Mouse (Mus musculus) heart, postnatal 0 days (tissue): Measurements from ENCODE around the gene Gm20518. TPM values are rescaled to one million over a fixed set of nuclear protein-coding genes. Genes with fewer than 3 reads are reported as not detected.

Experiments
- ATAC-seq: fragments of 200-750 bp; cut with Nextera tagmentation; 2 replicates; pipeline ENCODE4 v1.8.0; 2017; ENCODE audit warnings: low read depth, moderate number of reproducible peaks, moderate library complexity; ENCODE audit not compliant: insufficient read depth
- DNase-seq: peaks from one replicate; pipeline ENCODE4 v3.0.0-alpha.2; 2016; ENCODE audit warnings: low spot score
- H3K27ac ChIP-seq: fragments of 300-500 bp; sonication (generic); 2 replicates; pipeline ENCODE4 v1.5.1; 2014; ENCODE audit warnings: low read depth, mild to moderate bottlenecking
- H3K27me3 ChIP-seq: fragments of 300-500 bp; sonication (generic); 2 replicates; pipeline ENCODE4 v1.6.1; 2014; ENCODE audit warnings: low read length, mixed read lengths; ENCODE audit not compliant: control insufficient read depth, insufficient read depth
- H3K36me3 ChIP-seq: fragments of 300-500 bp; sonication (generic); replicated peaks from 2 replicates; pipeline ENCODE4 v1.6.1; 2014; ENCODE audit warnings: low read length, mixed read lengths; ENCODE audit not compliant: control insufficient read depth, insufficient read depth
- H3K4me1 ChIP-seq: fragments of 300-500 bp; sonication (generic); 2 replicates; pipeline ENCODE4 v1.6.1; 2014; ENCODE audit warnings: antibody characterized with exemption; ENCODE audit not compliant: control insufficient read depth, insufficient read depth
- H3K4me2 ChIP-seq: fragments of 300-500 bp; sonication (generic); 2 replicates; pipeline ENCODE4 v1.6.1; 2014; ENCODE audit warnings: low read depth, mild to moderate bottlenecking, low read length, moderate library complexity
- H3K4me3 ChIP-seq: fragments of 300-500 bp; sonication (generic); 2 replicates; pipeline ENCODE4 v1.5.1; 2014; ENCODE audit warnings: low read depth, low read length
- H3K9ac ChIP-seq: fragments of 300-500 bp; sonication (generic); replicated peaks from 2 replicates; pipeline ENCODE4 v1.6.1; 2014; ENCODE audit warnings: low read depth, low read length, mixed read lengths
- H3K9me3 ChIP-seq: fragments of 300-500 bp; sonication (generic); replicated peaks from 2 replicates; pipeline ENCODE4 v1.6.1; 2016; ENCODE audit warnings: low read length; ENCODE audit not compliant: control insufficient read depth
- CTCF ChIP-seq: IDR thresholded peaks from 2 replicates; pipeline ENCODE4 v1.5.1; 2016; ENCODE audit warnings: antibody characterized with exemption, control low read depth, low read depth
- EP300 ChIP-seq: IDR thresholded peaks from 2 replicates; pipeline ENCODE4 v1.6.1; 2016; ENCODE audit warnings: antibody characterized with exemption, low read depth
- WGBS: fragments of 180-500 bp; shearing (Covaris S2); extraction: QIAGEN DNeasy Blood & Tissue Kit; methylation state at CpG from one replicate; pipeline ENCODE4 v1.1.7; 2014; 5-methylcytosine and 5-hydroxymethylcytosine counted together
- polyA plus RNA-seq: library from polyadenylated mRNA; unstranded; fragments of >200 nt; fragmentation: Nextera tagmentation; extraction: Ambion mirVana; gene quantifications from 2 replicates; pipeline ENCODE4 v1.2.1, GENCODE M21; 2015
- total RNA-seq: library from RNA; depleted of rRNA; stranded (reverse); fragments of >200 nt; gene quantifications from 2 replicates; pipeline ENCODE4 v1.2.3, GENCODE M21; 2014; ENCODE audit warnings: low replicate concordance

Gm20518 gene
- total and polyA plus RNA-seq, 2 experiments from 2014 or later: 0.05 TPM; not detected in 1

DNA sequence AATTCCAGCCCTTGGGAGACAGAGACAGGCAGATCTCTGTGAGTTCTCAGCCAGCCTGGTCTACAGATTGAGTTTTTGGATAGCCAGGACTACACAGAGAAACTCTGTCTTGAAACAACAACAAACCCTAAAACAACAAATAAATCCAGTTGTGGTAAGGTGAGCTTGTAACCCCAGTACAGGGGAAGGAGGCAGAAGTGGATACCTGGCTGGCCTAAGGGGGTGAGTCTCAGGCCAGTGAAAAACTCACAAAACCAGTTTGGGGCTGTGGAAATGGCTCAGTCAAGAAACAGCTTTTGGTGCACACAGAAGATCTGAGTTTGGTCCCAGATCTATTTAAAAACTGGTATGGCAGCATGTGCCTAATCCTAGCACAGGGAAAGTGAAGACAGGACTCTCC, 9.3 kb downstream of the Gm20518 start:
- H3K4me3 ChIP-seq: no peak overlapping the region
- H3K27ac ChIP-seq: no peak overlapping the region
- DNase-seq (no peak), ATAC-seq (no peak)
- H3K4me1 ChIP-seq: peaks cover 6% of the 10 kb centered on the region; the same call in 1 of the 2 replicates
- no peak overlapping the region for H3K4me2 ChIP-seq
- no peak for TF ChIP-seq CTCF
- TF ChIP-seq EP300: no peak
- no peak overlapping the region for H3K9ac ChIP-seq
- H3K9me3 ChIP-seq: no peaks in the 10 kb centered on the region
- no peaks in the 10 kb centered on the region for H3K27me3 ChIP-seq
- no peaks in the 10 kb centered on the region; the same call in 1 of the 2 replicates for H3K36me3 ChIP-seq

DNA sequence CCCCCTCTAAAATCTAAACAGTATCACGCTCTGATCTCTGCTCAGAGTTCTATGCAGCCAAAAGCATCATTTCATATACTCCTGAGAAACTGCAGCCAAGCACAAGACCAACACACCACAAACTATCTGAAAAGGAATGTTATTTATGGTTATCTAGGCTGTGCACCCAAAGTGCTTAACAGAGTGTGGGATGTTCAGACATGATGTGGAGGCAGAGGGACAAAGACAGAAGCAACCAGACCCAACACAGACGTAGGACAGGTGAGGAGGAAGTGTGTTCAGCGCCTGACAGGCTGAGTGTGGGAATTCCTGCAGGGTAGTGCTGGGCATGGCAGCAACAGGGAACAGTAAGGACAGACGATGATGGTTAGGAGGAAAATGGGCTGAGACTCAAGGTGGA, 11.9 kb downstream of the Gm20518 start:
- ATAC-seq (no peak), DNase-seq (no peak)
- no peak overlapping the region for H3K4me2 ChIP-seq
- TF ChIP-seq EP300: no peak
- TF ChIP-seq CTCF: no peak
- peaks cover 14% of the 10 kb centered on the region; the same call in 1 of the 2 replicates for H3K4me1 ChIP-seq
- H3K27me3 ChIP-seq: no peaks in the 10 kb centered on the region
- H3K9me3 ChIP-seq: no peaks in the 10 kb centered on the region
- no peak overlapping the region for H3K9ac ChIP-seq
- 77% methylated on average over 4 of the region's 4 CpGs for WGBS
- H3K27ac ChIP-seq: no peak overlapping the region
- no peaks in the 10 kb centered on the region; the same call in 1 of the 2 replicates for H3K36me3 ChIP-seq
- H3K4me3 ChIP-seq: no peak overlapping the region

DNA sequence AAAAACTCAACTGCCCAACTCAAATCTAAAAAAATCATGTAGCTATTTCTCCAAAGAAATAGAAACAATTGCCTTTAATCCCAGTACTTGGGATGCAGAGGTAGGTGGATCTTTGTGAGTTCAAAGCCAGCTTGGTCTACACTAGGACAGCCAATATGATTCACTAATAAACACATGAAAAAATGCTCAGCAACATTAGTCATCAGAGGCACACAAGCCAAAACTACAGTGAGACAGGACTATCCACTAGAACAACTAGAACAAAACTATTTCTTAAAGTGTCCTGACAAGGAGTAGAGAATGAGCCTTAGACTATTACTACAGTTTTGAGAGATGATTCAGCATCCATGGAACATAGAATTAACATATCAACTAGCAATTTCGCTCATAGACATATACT, 15.4 kb downstream of the Gm20518 start:
- H3K9me3 ChIP-seq: no peaks in the 10 kb centered on the region
- DNase-seq (no peak), ATAC-seq (no peak)
- no peaks in the 10 kb centered on the region for H3K27me3 ChIP-seq
- peaks cover 18% of the 10 kb centered on the region for H3K36me3 ChIP-seq
- no peak overlapping the region for H3K9ac ChIP-seq
- TF ChIP-seq EP300 (no peak), CTCF (no peak)
- no peak overlapping the region for H3K27ac ChIP-seq
- 89% methylated on average over 1 of the region's 1 CpGs for WGBS
- no peak overlapping the region for H3K4me2 ChIP-seq
- peaks cover 20% of the 10 kb centered on the region for H3K4me1 ChIP-seq
- H3K4me3 ChIP-seq: no peak overlapping the region

DNA sequence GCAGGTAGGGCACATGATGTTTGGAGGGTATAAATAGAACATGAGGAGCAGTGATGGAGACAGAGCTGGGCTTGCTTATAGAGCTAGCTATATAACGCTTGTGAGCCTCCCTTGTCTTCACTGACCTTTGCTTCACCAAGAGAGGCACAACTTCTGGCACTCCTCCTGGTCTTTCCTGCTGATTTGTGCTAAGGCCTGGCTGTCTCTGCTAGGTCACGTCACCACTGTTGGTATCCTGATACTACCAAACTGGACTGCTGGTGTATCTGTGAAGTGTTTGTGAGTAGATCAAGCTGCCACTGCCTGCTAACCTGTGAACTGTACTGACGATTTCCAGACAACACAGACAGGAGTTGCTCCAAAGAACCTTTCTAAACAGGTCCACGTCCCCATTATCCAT, 16.3 kb downstream of the Gm20518 start:
- peak; percentile 83 for ATAC-seq
- TF ChIP-seq CTCF (no peak), EP300 (no peak)
- peak overlapping the region; percentile 68 for H3K27ac ChIP-seq

DNA sequence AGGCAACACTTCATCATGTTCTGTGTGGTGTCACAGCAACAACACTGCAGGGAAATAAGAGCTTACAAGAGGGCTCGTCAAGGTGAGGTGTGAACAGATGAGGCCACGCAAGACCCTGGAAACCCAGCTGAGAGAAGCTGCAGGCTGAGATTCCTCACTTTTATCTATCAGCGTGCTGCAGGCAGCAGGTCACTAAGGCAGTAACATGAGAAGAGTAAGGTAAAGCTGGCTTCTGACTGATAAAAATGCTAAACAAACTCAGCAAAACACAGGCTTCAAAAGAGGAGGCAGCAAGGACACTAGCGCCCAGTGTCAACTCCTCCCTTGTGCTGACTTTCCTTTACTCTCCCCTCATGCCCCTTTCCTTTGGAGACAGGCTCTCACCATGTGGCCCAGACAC, 18.5 kb downstream of the Gm20518 start:
- Histone ChIP-seq H3K9me3 (no peaks in the 10 kb centered on the region), H3K4me2 (no peak overlapping the region), H3K27me3 (no peaks in the 10 kb centered on the region), H3K36me3 (peaks cover 36% of the 10 kb centered on the region), H3K9ac (no peak overlapping the region), H3K4me1 (peaks cover 20% of the 10 kb centered on the region), H3K4me3 (no peak overlapping the region), H3K27ac (no peak overlapping the region)
- WGBS: 33% methylated on average over 4 of the region's 4 CpGs
- DNase-seq (no peak), ATAC-seq (no peak)
- TF ChIP-seq EP300 (no peak), CTCF (no peak)

More for the DNA sequence above, 16.3 kb downstream of the Gm20518 start:
- Histone ChIP-seq H3K9ac (no peak overlapping the region), H3K4me1 (peaks cover 20% of the 10 kb centered on the region), H3K36me3 (peaks cover 25% of the 10 kb centered on the region), H3K4me3 (no peak overlapping the region), H3K27me3 (no peaks in the 10 kb centered on the region), H3K9me3 (no peaks in the 10 kb centered on the region), H3K4me2 (no peak overlapping the region; the same call in 1 of the 2 replicates)
- WGBS: 25% methylated on average over 4 of the region's 4 CpGs
- DNase-seq: peak; percentile 56

DNA sequence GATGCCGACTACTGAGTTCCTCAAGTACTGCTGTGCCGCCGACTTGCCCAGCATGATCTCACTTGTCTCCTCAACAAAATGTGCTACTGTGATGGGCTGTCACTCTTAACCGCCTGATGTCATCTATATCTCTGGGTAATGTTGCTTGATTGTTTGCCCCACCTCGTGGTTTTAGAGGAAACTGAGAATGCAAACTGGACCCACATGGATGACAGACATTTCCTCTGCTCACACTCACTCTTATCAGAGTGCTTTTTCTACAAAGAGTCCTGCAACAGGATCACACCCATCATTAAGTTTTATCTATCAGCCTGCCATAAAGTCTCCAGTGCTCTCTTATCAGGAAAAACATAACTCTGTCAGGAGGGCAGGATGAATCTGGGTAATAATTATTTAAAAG, 20.2 kb downstream of the Gm20518 start:
- peaks cover 40% of the 10 kb centered on the region for H3K36me3 ChIP-seq
- DNase-seq (no peak), ATAC-seq (no peak)
- H3K9me3 ChIP-seq: no peaks in the 10 kb centered on the region
- no peak overlapping the region for H3K9ac ChIP-seq
- TF ChIP-seq CTCF (no peak), EP300 (no peak)
- WGBS: 34% methylated on average over 5 of the region's 5 CpGs
- no peak overlapping the region for H3K4me2 ChIP-seq
- H3K27me3 ChIP-seq: no peaks in the 10 kb centered on the region
- H3K27ac ChIP-seq: no peak overlapping the region
- H3K4me1 ChIP-seq: peaks cover 20% of the 10 kb centered on the region
- H3K4me3 ChIP-seq: no peak overlapping the region
